Mouse (Mus musculus) brain, embryonic 14.5 days (tissue): ENCODE results near the gene AL607142.1.

Experiments used
- CTCF ChIP-seq: fragments of 200-500 bp; IDR thresholded peaks from 2 replicates; pipeline ENCODE4 v1.5.1; 2012; ENCODE audit warnings: inconsistent platforms, mild to moderate bottlenecking, moderate library complexity, borderline replicate concordance; ENCODE audit not compliant: insufficient read depth, insufficient read length; ENCODE audit errors: extremely low read depth
- POLR2A ChIP-seq: fragments of 200-500 bp; IDR thresholded peaks from 2 replicates; pipeline ENCODE4 v1.6.1; 2012; ENCODE audit warnings: mild to moderate bottlenecking, inconsistent platforms, borderline replicate concordance; ENCODE audit not compliant: poor library complexity, insufficient read depth, insufficient read length, severe bottlenecking; ENCODE audit errors: extremely low read depth

- TF ChIP-seq POLR2A, result no peak
- no peak for TF ChIP-seq CTCF
Observed at GRCm38 (mm10) chr4:120069582-120069980, 4.8 kb downstream of the AL607142.1 start.
